Mouse (Mus musculus) common myeloid progenitor, adult 5-6 weeks (primary cell): Measurements from ENCODE around the gene Frmd4a. TPM values are rescaled to one million over a fixed set of nuclear protein-coding genes. Genes with fewer than 3 reads are reported as not detected.
A peak's percentile ranks its signal among the peaks of the same experiment; 100 is the strongest.

Experiments used
- ATAC-seq: replicated peaks from 2 replicates; pipeline ENCODE4 v1.8.0; 2016; ENCODE audit warnings: low read depth, mild to moderate bottlenecking, moderate TSS enrichment, inconsistent platforms; ENCODE audit not compliant: poor library complexity, severe bottlenecking
- total RNA-seq: library from RNA; stranded (forward); fragments of 200-1000, 187-1606 nt; gene quantifications from 2 replicates; pipeline ENCODE4 v1.2.3, GENCODE M21; 2017

Gene Frmd4a
- total RNA-seq, 1 experiment from 2014 or later = 26.3 TPM

DNA sequence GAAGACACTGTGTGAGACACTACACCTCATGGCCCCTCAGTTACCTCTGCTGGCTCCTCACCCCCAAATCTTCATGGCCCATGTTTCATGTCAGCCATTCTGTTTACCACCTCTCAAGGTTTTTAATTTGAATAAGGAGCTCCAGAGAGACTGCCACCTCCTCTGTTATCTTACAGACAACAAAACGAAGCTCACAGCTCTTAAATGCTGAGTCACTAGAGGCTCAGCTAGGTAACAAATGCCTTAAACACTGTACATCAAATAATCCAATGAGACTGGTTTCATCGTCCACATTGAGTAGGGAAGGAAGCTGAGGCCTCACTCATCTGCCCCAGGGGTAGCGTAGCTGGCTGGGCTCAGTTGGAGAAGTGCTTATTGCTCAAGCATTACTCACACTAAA is 245.2 kb downstream of the Frmd4a start:
- no peak for ATAC-seq

DNA sequence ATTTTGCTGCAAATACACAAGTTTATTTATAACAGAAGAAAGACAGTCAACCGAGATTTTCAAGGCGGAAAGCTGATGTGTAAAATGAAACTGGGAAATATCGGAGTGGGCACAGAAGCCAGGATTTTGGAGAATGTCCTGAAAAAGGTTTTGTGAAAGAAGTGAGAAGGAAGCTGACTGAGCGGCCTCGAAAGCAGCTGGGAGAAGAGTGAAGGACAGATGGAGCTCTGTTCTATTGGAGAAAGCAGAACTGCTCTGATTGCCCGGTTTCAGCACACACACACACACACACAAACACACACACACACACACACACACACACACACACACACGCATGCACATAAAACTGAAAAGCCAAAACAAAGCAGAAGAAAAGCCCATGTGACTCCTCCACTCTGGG is 249.9 kb downstream of the Frmd4a start:
- no peak for ATAC-seq

DNA sequence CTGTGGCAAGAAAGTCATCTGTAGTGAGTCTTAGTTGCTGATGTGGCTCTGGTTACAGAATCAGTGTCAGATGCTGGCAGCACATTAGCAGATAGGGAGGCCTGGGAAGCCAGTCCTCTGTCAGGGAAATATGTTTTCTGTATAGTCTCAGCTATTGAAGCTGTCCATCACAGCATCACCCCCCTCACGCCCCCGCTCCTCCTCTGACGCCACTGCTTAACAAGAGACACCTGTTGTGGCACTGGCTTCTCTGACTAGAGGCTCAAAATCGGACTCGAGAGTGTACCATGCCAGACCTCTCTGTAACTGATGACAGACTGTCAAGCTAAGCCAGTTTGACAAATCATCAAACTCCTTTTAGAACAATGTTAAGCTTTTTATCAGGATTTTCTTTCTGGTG is 265.3 kb downstream of the Frmd4a start:
- no peak for ATAC-seq

DNA sequence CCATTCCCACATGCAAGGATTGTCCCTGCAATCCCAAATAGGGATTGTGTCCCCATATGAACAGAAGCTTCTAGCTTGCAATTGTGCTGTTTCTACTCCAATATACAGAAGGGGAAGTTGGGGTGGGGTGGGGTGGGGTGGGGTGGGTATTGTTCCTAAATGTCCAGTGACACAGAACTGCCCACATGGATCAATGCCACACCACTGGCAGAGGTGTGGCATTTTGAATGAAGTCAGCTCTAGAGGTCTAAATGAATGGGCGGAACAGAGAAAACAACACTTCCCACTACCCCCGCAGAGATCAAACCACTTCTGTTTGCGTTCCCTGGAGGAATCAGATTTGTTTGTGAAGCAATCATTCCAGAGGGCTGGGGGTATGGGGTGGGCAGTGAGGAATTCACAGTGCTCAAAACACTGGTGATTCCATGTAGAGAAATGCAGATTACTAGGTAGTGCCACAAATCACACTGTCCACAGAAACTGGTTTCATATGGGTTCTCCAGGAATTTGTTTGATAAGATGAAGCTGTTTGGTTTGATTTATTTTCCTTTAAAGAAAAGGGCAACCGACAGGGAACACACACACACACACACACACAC is 268.3 kb downstream of the Frmd4a start:
- ATAC-seq = peak; percentile 25; the same call in 1 of the 2 replicates

DNA sequence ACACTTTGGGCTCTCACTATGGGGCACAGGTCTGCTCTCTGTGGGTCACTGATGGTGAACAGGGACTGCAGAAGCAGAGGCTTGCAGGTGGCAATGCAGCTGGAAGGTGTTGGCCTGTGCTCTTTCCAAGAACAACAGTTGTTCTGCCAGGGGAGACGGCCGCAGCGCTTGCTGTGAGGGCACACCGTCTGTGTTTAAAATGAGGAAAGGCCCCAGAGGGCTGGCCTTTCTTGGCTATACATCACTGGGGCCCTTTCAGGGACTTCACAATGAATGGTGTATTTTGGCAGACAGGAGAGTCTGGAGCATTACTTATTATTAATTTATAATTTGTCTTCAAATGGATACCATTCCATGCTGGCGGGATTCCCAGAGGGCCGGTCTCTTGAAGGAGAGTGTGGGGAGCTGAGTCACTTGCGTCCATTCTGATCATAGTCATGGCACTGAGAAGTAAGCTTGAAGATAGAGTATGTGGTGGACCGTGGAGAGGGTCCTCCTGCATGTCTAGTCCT is 268.9 kb downstream of the Frmd4a start:
- no peak for ATAC-seq

DNA sequence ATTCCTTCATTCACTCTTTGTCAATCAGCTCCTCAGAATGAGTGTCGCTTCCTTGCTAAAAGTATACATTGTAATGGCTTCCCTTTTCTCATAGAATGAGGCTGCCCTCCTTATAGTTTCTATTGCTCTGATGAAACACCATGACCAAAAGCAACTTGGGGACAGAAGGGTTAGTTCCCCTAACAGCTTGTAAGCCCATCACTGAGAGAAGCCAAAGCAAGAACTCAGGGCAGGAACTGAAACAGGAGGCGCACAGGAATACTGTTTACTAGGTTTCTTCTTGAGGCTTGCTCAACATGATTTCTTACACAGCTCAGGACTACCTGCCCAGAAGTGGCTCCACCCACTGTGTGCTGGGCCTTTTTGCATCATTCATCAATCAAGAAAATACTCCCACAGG is 273.0 kb downstream of the Frmd4a start:
- peak; percentile 65 for ATAC-seq

DNA sequence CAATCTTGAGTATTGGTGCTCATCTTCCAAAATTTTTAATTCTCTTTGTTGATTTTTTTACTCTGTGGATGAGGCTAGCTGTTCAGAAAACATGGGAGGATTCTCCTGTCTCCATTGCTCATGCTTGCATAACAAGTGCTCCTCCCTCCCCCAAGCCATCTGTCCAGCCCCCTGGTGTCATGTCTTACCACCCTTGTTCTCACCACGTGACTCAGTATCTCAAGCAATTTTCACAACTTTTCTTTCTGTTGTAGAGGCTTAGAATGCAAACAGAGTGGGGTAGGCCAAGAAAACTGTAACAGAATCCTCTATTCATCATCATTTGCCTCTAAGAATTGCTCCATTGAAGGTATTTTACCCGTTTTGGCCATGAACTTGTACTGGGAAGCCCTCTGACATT is 273.6 kb downstream of the Frmd4a start:
- no peak for ATAC-seq

DNA sequence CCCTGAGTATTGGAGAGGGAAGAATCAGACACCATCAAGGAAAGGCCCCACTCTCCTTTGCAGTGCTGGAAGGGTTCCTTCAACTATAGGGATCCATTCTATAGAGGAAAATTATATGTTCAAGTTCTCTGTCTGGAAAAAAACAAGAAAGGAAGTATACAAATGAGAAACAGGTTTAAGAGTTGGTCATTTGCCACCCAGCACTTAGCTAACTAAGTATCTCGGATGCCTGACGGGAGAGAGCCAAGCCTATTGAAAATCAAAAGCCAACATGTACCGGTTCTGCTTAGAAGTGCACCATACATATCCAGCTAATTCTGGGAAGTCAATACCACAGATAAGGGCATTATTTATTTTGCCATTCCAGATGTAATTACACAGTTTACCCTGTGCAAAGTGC is 274.2 kb downstream of the Frmd4a start:
- no peak for ATAC-seq

DNA sequence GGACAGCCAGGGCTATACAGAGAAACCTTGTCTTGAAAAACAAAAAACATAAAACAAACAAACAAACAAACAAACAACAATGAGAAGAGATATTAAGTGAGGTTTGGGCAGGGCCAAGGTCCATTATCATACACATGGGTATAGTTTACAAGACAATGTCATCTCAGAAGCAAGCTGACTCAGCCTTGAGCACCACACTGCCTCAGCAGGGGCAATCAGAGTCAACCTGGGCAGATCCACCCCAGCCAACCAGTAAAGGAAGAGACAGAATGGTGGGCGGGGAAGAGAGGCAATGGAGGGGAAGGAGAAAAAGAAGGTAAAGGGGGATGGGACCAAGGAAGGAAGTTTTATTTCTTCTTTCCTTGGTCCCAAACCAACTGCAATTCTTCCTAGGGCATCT is 276.2 kb downstream of the Frmd4a start:
- ATAC-seq = no peak

DNA sequence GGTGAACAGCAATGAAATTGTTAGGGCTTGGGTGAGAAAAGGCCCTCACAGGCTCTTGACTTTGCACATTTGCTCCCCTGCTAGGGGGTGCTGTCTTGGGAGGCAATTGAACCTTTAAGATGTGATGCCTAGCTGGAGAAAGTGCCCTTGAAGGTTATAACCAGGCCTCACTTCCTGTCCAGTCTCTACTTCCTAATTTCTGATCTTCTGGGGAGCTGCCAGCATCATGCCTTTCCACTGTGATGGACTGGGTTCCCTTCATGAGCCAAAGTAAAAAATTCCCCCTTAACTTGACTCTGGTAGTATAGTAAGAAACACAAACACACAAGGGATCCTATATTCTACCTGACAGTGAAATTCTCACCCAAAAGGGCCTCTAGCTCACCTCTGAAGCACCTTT is 278.1 kb downstream of the Frmd4a start:
- 0 out of 2 replicates have a peak, but pooled peaks have one; percentile 13 for ATAC-seq

DNA sequence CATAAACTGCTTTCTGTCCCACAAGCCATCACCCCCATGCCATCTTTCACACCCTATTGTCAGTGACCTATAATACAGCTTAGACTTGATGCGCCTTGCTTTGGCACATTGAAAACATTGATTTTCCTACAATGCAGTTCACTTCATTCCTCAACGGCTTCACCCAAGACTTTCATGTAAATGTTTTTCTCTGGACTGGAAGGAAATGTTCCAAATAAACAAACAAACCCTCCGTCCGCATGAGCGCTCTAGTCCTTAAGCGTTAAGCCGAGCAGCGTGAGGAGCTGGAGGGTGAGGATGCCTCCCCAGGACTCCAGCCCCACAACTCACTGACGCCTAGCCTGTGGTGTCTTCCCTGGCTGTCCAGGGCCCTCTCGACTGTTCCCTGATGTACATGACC is 279.4 kb downstream of the Frmd4a start:
- no peak for ATAC-seq

DNA sequence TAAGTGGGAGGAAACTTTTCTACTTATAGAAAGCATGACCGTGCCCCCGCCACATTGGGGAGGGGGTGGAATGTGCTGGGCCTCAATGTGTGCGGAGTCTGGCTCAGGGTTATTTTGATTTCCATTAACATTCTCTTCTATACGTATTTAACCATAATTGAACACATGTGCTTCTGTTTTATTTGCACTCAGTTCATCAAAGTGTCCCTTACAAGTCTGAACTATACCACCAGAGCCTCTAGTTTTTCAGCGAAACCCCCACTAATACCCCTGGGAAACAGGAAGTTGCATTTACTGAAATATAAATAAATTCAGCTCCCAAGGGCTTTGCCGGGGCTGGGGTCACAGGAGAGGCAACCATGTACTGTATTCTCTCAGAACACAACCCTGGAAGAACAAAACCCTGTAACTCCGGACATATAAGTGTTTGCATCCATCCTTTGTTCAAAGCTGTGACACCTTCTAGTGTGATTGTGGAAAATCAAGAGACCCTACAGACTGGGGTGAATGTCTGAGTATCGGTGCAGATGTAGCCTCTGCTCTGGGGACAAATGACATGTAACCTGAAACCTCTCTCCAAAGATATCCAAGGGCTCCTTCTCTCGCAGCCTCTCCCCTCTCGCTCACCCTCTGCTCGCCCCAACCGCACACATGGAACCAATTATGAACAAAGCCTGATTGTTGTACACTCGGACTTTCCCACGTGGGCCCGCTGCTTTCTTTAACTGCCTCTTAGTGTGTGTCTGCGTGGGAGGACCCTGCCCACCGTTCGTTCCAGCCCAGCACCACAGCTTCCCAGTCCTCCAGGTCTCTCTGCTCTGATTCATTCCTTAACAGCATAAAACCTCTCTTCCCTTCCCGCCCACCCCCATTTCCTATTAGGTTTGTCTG is 281.1 kb downstream of the Frmd4a start:
- no peak for ATAC-seq

DNA sequence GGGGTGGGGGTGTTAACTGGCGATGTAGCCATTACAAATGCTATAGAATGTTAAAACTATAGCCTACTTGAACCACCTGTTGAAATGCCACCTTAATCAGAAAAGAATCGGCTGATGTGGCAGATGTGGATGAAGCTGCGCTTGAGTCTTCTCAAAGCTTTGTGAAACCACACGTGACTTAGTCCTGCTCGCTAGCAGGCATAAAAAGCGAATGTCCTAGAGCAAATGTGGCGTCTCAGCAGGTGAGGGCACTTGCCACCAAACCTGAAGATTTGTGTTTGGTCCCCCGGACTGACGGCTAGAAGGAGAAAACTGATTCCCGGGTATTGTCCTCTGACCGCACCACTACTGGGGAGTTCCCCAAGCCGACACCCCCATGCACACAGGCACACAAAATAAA is 282.1 kb downstream of the Frmd4a start:
- no peak for ATAC-seq

DNA sequence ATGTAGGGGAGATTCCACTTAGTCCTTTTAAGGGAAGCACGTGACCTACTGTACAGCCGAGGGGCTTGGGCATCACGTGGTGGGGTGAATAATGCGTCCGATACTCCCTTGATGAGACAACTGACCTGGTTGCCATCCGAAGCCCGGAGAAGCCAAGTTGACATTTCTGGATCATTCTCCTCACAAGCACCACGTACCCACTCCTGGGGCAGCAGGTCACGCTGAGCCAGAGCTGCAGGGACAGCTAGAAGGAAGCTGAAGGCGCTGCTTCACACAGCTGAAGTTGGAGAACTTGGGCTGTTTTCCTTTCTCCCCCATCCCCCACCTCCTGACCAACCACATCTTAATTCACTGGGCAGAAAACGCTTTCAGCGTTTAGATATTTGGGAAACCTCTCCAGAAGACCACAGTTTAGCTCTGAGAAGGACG is 282.9 kb downstream of the Frmd4a start:
- 0 out of 2 replicates have a peak, but pooled peaks have one; percentile 29 for ATAC-seq

DNA sequence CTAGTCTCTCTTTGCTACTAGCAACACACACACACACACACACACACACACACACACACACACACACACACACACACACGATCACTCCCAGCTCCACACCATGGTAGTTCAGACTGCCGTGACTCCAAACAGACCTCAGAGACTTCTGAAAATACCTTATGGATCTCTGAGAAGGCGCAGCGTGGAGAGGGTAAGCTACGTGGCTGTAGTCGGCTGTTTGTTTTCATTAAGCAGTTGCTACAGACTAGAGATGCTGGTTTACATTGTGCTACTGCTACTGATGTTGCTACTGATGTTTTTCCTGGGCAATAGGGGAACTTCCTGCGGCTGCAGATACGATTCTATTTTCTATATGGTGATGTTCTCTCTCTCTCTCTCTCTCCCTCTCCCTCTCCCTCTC is 283.3 kb downstream of the Frmd4a start:
- peak; percentile 36 for ATAC-seq

DNA sequence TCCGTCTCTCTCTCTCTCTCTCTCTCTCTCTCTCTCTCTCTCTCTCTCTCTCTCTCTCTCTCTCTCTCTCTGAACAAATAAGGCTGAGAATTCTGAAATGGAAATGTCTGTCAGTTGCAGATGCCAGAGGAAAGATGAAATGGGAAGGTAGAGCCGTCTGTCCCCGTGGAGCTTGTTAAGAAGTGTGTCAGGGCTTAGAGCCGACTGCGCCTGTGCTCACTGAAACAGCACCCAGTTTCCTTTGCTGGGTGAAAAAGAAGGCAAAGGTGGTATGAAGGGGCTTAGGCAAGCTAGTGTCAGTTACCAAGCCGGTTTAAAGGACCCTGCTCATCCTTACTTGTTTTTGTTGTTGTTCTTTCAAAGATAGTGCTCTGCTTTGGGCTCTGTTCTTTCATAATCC is 283.7 kb downstream of the Frmd4a start:
- 0 out of 2 replicates have a peak, but pooled peaks have one; percentile 31 for ATAC-seq

DNA sequence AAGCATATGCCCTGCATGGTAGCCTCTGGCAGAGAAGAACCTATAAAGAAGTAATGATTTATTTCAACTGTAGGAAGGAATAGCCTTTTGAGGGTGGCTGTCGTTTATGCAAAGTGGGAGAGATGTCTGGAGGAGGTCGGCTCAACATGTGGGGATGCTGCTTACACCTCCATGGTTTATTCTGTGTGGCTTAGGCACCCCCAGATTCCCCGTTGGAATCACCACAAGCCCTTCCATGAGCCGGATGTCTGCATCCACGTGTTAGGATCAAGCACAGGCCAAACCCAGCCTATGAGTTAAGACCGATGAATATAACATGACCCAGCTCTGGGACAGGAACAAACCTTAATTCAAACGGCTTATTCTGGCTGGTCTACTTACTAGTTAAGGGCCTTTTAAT is 284.2 kb downstream of the Frmd4a start:
- no peak for ATAC-seq

DNA sequence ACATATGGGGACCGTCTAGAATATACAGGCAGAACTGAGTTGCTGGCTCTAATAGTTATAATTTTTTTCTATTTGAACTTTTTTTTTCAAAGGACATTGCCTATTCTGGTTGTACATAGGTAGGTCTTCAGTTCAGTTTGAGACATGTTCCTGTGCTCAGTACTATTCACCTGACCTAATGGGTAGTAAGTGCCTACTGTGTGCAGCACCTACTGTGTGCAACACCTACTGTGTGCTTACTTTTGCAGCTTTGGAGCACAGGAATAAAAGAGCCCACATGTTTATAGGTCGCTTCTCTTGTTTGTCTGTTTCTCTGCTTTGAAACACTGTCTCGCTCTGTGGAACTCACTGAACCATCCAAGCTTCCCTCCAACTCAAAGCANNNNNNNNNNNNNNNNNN is 284.6 kb downstream of the Frmd4a start:
- ATAC-seq = no peak

DNA sequence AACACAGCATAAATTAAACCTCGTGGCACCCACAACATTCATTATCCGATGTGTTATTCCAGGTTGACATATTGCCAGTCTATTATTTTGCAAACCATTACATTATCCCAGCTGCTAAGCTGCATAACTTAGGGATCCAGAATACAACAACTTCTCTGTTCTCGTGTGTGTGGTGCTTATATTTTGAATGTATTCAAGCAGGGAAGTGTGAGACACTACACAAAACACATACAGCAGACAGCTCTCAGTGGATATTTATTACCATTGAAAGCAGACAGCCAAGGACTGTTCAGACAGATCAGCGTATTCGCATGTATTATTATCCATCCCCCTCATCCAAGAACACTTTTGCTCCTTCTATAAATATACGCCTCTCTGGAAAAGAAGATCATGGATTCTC is 289.6 kb downstream of the Frmd4a start:
- ATAC-seq = no peak

DNA sequence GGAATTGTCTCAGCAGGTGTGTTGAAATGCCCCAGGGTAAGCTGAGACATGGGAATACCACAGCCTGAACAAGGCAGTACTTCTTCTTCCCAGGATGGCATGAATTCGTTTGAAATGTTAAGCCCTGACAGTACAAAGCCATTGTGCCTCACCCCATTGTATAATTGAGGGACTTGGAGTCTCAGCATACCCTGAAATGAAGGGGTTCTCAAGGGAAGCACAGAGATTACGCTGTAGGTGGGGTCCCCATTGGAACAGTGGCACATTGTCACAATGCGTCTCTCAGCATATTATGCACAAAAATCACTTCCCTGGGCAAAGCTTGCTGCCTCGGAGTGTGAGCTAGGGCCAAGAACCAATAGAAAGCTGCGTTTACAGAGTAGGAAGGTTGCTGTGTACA is 297.0 kb downstream of the Frmd4a start:
- ATAC-seq = no peak

DNA sequence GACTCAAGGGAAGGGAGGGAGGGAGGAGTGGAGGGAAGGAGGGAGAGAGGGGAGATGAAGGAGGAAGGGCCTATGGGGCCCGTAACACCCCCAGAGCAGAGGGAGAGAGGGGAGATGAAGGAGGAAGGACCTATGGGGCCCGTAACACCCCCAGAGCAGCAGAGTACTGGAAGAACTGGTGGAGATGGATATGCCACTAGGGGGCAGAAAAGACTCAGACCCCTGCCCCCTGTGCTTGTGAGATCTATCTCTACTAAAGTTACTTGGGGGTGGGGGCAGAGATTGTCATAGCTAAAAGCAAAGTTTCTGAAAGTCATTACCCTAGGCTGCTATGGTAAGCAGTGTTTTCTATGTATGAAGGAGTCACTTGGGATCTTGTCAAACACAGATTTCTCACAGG is 299.1 kb downstream of the Frmd4a start:
- peak; percentile 53 for ATAC-seq
